Mouse (Mus musculus) T-cell, adult 2 months (primary cell): Measurements from ENCODE around the gene Fastkd5.

Source experiments
- DNase-seq: peaks from one replicate; pipeline ENCODE4 v3.0.0; 2022; ENCODE audit warnings: low spot score

Gene Fastkd5

GRCm38 (mm10) chr2:130634006-130634738 is 4.3 kb upstream of the Fastkd5 start:
- DNase-seq = no peak

GRCm38 (mm10) chr2:130632887-130633675 is 3.3 kb upstream of the Fastkd5 start:
- DNase-seq = no peak

GRCm38 (mm10) chr2:130632416-130632815 is 2.6 kb upstream of the Fastkd5 start:
- no peak for DNase-seq

- DNase-seq = peak; percentile 45
These were observed 568 bp downstream of the Fastkd5 start for GRCm38 (mm10) chr2:130629080-130629838.

- DNase-seq = peak; percentile 24
These were observed 1.4 kb downstream of the Fastkd5 start for GRCm38 (mm10) chr2:130628424-130628823.

- no peak for DNase-seq
These were observed 10.9 kb downstream of the Fastkd5 start for GRCm38 (mm10) chr2:130618972-130619371.

GRCm38 (mm10) chr2:130613091-130613490 is 16.7 kb downstream of the Fastkd5 start:
- DNase-seq = no peak

- no peak for DNase-seq
These were observed 27.6 kb downstream of the Fastkd5 start for GRCm38 (mm10) chr2:130602195-130602594.

GRCm38 (mm10) chr2:130598399-130598798 is 31.4 kb downstream of the Fastkd5 start:
- DNase-seq = no peak

- DNase-seq = peak; percentile 18
These were observed 32.2 kb downstream of the Fastkd5 start for GRCm38 (mm10) chr2:130597601-130598010.

- no peak for DNase-seq
These were observed 34.2 kb downstream of the Fastkd5 start for GRCm38 (mm10) chr2:130595596-130595995.

- DNase-seq = no peak
These were observed 38.8 kb downstream of the Fastkd5 start for GRCm38 (mm10) chr2:130591016-130591415.

- DNase-seq = no peak
These were observed 40.1 kb downstream of the Fastkd5 start for GRCm38 (mm10) chr2:130589761-130590160.

GRCm38 (mm10) chr2:130589157-130589556 is 40.7 kb downstream of the Fastkd5 start:
- no peak for DNase-seq

GRCm38 (mm10) chr2:130588373-130588772 is 41.5 kb downstream of the Fastkd5 start:
- DNase-seq = no peak

GRCm38 (mm10) chr2:130586016-130586415 is 43.8 kb downstream of the Fastkd5 start:
- no peak for DNase-seq

- no peak for DNase-seq
These were observed 45.8 kb downstream of the Fastkd5 start for GRCm38 (mm10) chr2:130583902-130584560.

GRCm38 (mm10) chr2:130582552-130582951 is 47.3 kb downstream of the Fastkd5 start, which contains the start of gene Avp:
TSS of gene Avp (minus strand) at chr2:130582554.
- no peak for DNase-seq

- no peak for DNase-seq
These were observed 48.6 kb downstream of the Fastkd5 start for GRCm38 (mm10) chr2:130581201-130581600.

- DNase-seq = no peak
These were observed 50.0 kb downstream of the Fastkd5 start for GRCm38 (mm10) chr2:130579791-130580190.

GRCm38 (mm10) chr2:130578148-130578547 is 51.7 kb downstream of the Fastkd5 start:
- DNase-seq = peak; percentile 58

- DNase-seq = peak; percentile 62
These were observed 52.2 kb downstream of the Fastkd5 start for GRCm38 (mm10) chr2:130577632-130578031.
